Mouse (Mus musculus) mouse trophoblast stem cell (cell line): ENCODE data around the gene Btbd1.
"Not testable (repeated sequence)": the region's sequence is repeated elsewhere in the genome, so short reads cannot be mapped to it uniquely, and the experiment has no call there.

Experiments
- in situ Hi-C, 2 experiments: fragments of 300-500 bp; cut with MseI, MboI; formaldehyde crosslinking; loops; 2 replicates in 1 of 2; 3 replicates in 1 of 2; pipeline ENCODE4 v1.15.1; 2025

The Btbd1 gene

GRCm38 (mm10) chr7:81849633-81850032, 20.4 kb upstream of the Btbd1 start:
- in situ Hi-C loops = no loop called here

DNA sequence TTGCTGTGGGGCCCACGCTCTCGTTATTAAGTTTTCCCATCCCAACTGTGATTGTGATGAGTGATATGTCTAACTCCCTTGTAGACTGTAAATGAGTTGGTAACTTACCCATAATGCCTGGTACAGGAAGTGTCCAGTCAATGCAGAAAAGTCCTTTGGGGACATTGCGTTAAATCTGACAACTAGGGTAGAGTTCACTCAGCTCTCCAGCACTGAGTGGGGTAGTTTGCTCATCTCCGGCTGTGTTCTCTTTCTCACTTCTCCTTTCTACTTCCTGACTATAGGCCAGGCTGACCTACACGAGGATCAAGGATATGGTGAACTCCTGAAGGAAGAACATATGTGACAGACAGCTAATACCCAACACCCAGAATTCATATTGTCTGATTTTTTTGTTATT, 20.0 kb upstream of the Btbd1 start:
- in situ Hi-C loops = no loop called here

GRCm38 (mm10) chr7:81847777-81848176, 18.5 kb upstream of the Btbd1 start:
- in situ Hi-C loops = no loop called here

DNA sequence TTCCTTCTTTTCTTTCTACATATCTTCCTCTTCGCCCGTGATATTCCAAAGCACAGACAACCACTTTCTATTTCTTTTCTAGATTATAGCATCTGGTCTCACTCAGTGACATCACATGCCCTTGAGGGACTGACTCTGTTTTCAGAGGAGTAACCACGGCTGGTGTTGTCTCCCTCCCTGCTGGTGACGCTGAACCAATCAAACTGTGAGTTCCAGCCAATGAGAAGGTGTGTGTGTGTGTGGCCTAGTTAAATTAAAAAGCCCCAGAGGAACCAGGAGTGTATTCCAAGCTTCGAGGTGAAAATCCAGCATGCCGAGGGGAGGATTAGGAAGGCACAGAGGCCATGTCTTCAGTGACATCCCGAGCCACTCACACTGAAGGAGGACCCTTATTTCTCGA, 17.8 kb upstream of the Btbd1 start:
- in situ Hi-C loops = no loop called here

DNA sequence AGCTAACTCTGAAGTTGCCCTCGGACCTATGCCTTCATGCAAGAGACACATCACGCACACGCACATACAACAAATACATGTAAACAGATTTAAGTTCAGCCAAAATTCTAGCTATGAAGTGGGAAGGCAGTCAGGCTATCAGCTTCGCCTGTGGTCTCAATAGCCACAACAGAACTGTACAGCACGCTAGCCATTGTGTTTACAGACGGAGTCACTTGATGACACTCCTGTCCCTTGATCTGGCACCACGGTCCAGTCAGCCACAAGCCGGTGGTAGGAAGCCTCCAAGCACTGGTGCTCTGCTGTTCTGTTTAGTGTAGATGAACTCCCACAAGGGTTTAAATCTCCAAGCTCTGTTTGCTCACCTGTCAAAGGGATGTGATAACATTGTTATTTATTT, 16.8 kb upstream of the Btbd1 start:
- in situ Hi-C loops = no loop called here

- in situ Hi-C loops = no loop called here
Observed at GRCm38 (mm10) chr7:81845313-81845712, 16.1 kb upstream of the Btbd1 start.

DNA sequence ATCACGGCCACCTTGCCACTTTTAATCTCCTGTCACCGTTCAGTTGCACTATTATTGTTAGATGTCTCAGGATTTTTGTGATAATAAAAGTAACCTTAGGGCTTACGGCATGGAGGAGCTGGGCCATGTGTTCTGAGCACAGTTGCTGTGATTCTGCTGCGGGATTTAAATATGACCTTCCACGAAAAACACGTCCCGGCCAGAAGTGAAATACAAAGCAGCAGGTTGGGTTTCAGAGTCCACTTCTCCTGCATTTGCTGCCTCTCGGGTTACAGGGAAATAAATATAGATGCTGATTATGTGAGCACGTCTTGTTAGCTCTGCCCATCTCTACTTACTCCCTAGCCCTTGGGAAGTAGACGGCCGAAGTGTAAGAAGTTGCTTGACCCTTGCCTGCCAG, 15.6 kb upstream of the Btbd1 start:
- in situ Hi-C loops = no loop called here

DNA sequence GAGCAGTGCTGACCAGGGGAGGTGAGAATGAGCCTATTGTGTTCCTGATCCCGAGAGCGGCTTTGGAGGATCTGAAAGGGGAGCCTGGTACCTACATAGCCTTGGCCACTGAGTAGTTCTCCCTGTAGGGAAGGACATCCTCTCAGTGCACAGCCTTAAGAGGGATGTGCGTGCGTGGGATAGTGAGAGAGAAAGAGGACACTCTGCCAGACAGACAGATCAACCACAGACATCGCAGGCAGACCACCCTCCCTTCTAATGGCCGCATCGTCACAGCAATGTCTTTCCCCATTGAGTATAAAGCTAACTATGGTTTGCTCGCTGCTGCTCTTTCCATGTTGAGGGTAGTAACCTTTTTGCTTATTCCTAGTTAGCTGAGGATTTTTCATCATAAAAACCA, 14.7 kb upstream of the Btbd1 start:
- in situ Hi-C loops = no loop called here

DNA sequence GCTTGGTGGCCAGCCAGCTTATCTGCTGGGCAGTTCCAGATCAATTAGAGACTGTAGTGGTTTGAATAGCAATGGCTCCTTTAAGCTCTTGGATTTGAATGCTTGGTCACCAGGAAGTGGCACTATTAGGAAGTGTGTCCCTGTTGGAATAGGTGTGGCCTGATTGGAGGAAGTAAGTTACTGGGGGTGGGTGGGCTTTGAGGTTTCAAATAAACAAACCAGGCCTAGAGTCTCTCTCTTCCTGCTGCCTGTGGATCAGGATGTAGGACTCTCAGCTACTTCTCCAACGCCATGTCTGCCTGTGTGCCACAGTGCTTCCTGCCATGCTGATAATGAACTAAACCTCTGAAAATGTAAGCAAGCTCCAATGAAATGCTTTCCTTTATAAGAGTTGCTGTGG, 13.8 kb upstream of the Btbd1 start:
- in situ Hi-C loops = no loop called here

DNA sequence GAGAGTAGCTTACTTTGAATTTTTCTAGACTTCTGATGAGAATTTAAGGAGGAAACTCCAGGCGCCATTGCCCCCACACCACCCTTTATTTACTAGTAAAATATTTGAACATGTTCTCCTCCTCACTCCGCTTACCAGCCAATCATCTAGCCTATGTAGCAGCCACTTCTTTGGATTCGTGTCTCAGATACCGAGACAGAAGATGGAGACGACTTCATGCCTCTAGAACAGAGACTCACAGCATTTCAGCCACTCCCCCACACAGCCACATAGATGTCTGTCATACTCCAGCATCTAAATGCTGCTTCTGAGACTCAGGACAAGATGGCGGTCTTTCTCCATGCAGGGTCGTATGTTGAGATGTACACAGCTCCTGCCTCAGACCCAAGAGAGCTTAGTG, 12.9 kb upstream of the Btbd1 start:
- in situ Hi-C loops = no loop called here

DNA sequence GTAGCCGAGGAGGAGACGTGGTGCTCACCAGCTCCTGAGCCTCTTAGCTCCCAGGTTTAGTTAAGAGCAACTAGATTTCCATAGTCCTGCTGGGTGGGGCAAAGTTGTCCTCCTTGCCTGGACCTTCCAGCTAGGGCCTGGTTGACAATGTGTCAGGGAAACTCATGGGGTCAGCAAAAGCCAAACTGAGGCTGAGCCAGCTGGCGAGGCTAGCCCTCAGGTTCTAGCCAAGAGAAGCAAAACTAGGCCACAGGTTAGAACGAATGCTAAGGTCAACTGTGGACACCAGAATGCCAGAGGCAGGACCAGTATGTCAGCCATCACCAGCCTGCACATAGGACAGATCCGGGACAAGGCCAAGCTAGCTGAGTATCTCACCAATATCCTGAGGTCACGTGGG, 12.2 kb upstream of the Btbd1 start:
- in situ Hi-C loops = no loop called here

DNA sequence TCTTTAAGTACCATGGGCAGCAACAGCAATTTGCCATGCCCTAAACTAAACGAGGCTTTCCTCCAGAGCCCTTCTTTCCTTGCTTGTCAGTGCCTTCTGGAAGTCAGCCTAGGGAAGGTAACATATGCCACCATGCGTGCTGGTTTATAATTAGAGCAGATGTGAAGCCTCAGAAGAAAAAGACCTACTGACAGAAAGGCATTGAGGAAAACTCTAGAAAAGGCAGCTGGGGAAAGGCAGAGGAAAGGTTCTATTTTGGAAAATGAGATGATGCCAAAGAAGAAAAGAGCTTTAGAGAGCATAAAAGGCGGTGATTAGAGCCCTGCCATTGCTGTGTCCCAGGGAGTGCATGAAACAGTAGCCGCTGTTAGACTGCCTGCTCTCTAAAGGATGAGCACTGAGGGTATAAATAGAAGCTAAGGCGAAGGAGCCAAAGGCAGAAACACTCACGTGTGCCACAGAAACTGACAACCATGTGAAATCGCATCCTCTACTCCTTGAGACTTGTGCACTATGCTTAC, 11.5 kb upstream of the Btbd1 start:
- in situ Hi-C loops = no loop called here

- in situ Hi-C loops = no loop called here
Observed at GRCm38 (mm10) chr7:81839746-81840145, 10.5 kb upstream of the Btbd1 start.

DNA sequence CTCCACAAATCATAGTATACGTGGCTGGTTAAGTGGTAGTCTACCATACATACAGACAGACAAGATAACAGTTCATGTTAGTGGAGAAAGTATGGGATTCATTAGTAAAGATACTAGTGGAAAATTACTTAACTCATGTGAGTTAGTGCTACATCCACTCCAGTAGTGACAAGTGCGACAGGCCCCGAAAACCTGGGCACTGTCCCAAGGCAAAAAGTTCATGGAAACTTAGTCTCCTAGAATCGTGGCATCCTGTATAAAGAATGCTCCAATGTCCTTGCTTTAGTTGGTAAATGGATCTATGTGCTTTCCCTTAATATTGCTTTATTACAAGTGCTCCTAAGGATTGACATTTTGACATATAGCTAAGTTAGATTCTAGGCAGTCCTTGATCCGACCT, 8.5 kb upstream of the Btbd1 start:
- in situ Hi-C loops = not testable (repeated sequence)

DNA sequence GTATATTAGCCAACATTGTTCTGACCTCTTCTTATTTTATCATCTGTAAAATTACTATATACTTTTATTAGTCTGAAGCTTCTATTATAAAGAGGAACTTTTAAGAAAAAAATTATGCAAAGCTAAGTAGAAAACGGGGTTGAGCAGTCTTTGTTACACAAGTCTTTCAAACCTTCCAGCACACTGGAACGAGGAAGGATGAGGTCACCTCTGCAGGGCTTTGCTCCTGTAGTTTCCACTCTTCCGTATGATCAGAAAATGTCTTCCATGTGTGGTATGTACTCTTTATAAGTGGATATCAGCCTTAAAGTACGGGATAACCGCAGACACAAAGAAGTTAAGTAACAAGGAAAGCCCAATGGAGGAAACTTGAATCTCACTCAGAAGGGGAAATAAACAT, 6.2 kb upstream of the Btbd1 start:
- in situ Hi-C loops = no loop called here

DNA sequence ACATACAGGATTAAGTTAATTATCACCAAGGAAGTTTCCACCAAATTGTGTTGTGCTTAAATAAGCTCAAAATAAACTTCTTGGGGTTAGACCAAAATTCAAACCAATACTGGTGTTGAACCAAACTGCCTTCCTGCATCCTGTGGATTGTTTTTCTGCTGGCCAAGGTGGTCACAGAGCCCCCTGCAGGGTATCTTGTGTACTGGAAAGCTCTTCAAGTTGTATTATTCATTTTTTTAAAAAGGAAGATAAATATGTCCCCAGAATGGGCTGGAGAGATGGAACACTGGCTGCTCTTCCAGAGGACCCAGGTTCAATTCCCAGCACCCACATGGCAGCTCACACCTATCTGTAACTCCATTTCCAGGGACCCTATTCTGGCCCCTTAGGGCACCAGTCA, 5.6 kb upstream of the Btbd1 start:
- in situ Hi-C loops = no loop called here

GRCm38 (mm10) chr7:81828681-81829378, 401 bp downstream of the Btbd1 start:
- in situ Hi-C loops = no loop called here

GRCm38 (mm10) chr7:81827806-81828667, 1.2 kb downstream of the Btbd1 start:
- in situ Hi-C loops = no loop called here

DNA sequence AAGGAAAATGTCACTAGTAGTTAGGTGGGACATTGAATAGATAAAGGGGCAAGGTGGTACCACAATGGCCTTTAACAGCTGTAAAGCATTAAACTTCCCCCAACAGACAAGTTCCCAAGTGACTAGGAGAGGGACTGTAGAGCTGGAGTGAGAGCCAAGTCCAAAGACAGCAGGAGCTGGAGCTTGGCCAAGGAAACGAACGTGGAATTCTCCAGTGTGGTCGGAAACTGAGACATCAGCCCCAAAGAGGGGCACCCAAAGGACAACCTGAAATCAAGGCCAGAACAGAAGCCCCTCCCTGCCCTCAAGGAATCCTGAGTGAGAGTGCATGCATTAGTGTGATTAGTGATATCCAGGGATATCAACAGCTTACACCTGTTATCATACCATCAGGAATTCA, 3.9 kb downstream of the Btbd1 start:
- in situ Hi-C loops = no loop called here

DNA sequence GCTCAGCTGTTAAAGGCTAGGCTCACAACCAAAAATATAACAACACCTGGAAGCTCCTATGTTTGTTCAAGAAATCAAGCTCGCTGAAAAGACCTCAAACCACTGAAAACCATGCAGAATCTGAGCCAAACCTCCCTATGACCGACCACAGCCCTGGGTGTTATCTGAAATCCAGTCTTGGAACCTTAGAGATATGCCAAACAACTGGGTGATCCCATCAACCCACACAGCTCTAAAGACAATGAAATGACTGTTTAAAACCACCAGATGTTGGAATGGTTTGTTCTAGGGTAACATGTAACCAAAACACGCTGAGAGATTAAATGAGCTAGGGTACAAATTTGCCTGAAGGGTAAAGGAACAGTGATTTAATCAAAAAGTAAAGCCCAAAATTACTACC, 4.3 kb downstream of the Btbd1 start:
- in situ Hi-C loops = no loop called here

DNA sequence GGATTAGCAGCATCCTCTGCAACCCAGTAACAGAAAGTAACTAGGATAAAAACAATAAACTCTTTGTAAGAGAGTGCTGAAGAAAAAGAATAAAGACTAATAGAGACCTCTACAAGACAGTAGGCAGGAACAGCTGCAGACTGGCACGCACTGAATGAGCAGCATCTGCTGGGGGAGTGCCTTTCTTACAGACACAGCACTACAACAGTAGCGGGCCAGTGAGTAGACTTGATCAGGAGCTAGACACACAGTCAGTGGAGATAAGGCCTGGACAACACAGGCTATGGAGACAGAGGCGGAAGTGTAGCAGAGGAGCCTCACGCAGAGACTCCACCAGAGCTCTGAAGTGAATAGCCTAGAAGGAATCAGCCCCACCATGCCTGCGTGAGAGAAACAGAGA, 23.2 kb downstream of the Btbd1 start:
- in situ Hi-C loops = no loop called here

DNA sequence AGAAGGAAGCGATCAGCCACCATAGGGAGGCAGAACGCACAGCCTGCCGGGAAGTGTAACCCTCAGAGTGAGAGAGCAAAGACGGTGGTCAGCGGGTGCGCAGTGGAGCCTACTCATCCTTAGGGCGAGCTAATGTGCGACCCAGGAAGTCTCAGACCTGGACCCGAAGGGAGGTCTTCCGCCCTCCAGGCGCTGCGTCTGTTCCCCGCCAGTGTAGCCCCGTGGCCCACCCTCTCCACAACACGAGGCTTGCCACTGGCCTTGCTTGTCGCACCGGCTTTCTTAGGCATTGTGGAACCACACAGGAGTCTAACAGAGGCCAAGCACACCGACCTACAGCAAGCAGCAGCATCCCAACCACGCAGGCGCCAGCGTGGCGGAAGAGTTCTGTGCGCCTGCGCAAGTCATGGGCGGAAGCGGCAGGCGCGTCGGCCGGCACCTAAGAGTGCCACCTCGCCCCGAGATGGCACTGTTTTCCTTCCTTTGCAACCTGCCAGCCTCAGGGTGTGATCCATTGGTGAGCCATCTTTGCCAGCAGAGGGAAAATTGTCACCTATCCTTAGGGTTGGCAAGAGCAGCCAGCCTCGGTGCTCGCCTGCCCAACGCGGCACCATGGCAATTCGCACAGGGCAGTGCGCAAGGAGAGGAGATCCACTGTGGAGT, 40.0 kb downstream of the Btbd1 start, which contains the start of gene 3110040N11Rik:
3110040N11Rik (minus strand) TSS at position 384 of the 663 bp plus-strand sequence.
- in situ Hi-C loops = no loop called here
